Mouse (Mus musculus) CH12.LX (cell line): Measurements from ENCODE around the gene Arhgap44. TPM values are rescaled to one million over a fixed set of nuclear protein-coding genes. Genes with fewer than 3 reads are reported as not detected.

Experiments
- DNase-seq: peaks from one replicate; pipeline ENCODE4 v3.0.0-alpha.2; 2013; ENCODE audit errors: extremely low read depth
- H3K27ac ChIP-seq: 2 replicates; pipeline ENCODE4 v1.5.1; 2012; ENCODE audit warnings: low read depth, mild to moderate bottlenecking, control low read depth, moderate library complexity; ENCODE audit not compliant: insufficient read depth
- H3K27me3 ChIP-seq: replicated peaks from 2 replicates; pipeline ENCODE3; 2012; ENCODE audit warnings: inconsistent platforms
- H3K36me3 ChIP-seq, 2 experiments: replicated peaks in 1 of 2; 2 replicates each; pipeline versions ENCODE3 to v1.6.1; 2012; ENCODE audit warnings: inconsistent platforms in 1 of 2, low read length in 1 of 2, mild to moderate bottlenecking in 1 of 2, mixed read lengths in 1 of 2, moderate library complexity in 1 of 2; ENCODE audit not compliant: control insufficient read depth in 1 of 2, insufficient read depth in 1 of 2
- H3K4me1 ChIP-seq, 2 experiments: 2 replicates each; pipeline ENCODE4 v1.6.1; 2012; ENCODE audit warnings: inconsistent platforms in 1 of 2, moderate library complexity in 1 of 2; ENCODE audit not compliant: insufficient read depth in 2 of 2, control insufficient read depth in 1 of 2
- H3K4me2 ChIP-seq: 2 replicates; pipeline ENCODE4 v1.6.1; 2012; ENCODE audit warnings: low read depth, mild to moderate bottlenecking, control low read depth; ENCODE audit not compliant: poor library complexity, insufficient read depth, severe bottlenecking
- H3K4me3 ChIP-seq, 3 experiments: fragments of 150-350 bp in 1 of 3; sonication (generic) in 1 of 3; replicated peaks in 1 of 3; 2 replicates each; pipeline versions ENCODE3 to v1.5.1; 2011 to 2012; ENCODE audit warnings: low read depth in 2 of 3, low read length in 2 of 3, mild to moderate bottlenecking in 2 of 3, moderate library complexity in 2 of 3, control low read depth in 1 of 3, improper control_type of control experiment in 1 of 3, inconsistent platforms in 1 of 3, mixed read lengths in 1 of 3; ENCODE audit not compliant: poor library complexity in 1 of 3
- H3K79me2 ChIP-seq: replicated peaks from 2 replicates; pipeline ENCODE4 v1.6.1; 2012; ENCODE audit warnings: mild to moderate bottlenecking, moderate library complexity; ENCODE audit not compliant: control insufficient read depth, poor library complexity, insufficient read depth, severe bottlenecking; ENCODE audit errors: extremely low read depth
- H3K9ac ChIP-seq: 2 replicates; pipeline ENCODE4 v1.6.1; 2012; ENCODE audit warnings: low read depth, mild to moderate bottlenecking, control low read depth, moderate library complexity; ENCODE audit not compliant: insufficient read depth
- H3K9me3 ChIP-seq: replicated peaks from 2 replicates; pipeline ENCODE3; 2012; ENCODE audit warnings: low read length, inconsistent platforms, mixed read lengths
- CHD1 ChIP-seq: IDR thresholded peaks from 2 replicates; pipeline ENCODE4 v1.6.1; 2012; ENCODE audit warnings: low read depth, low read length, improper control_type of control experiment, inconsistent platforms
- EP300 ChIP-seq: IDR thresholded peaks from 2 replicates; pipeline ENCODE4 v1.6.1; 2011; ENCODE audit warnings: low read length, improper control_type of control experiment
- HCFC1 ChIP-seq: IDR thresholded peaks from 2 replicates; pipeline ENCODE4 v1.6.1; 2012; ENCODE audit warnings: low read depth, mild to moderate bottlenecking, inconsistent platforms, low read length, improper control_type of control experiment
- JUN ChIP-seq: IDR thresholded peaks from 2 replicates; pipeline ENCODE4 v1.6.1; 2011; ENCODE audit warnings: low read depth, mild to moderate bottlenecking, low read length, improper control_type of control experiment, moderate library complexity; ENCODE audit not compliant: insufficient read depth
- MAFK ChIP-seq: IDR thresholded peaks from 2 replicates; pipeline ENCODE4 v1.6.1; 2011; ENCODE audit warnings: low read length, improper control_type of control experiment; ENCODE audit not compliant: insufficient replicate concordance
- MAZ ChIP-seq: IDR thresholded peaks from 2 replicates; pipeline ENCODE4 v1.6.1; 2012; ENCODE audit warnings: low read depth, mild to moderate bottlenecking, inconsistent platforms, low read length, improper control_type of control experiment, moderate library complexity
- NELFE ChIP-seq: IDR thresholded peaks from 2 replicates; pipeline ENCODE4 v1.6.1; 2011; ENCODE audit warnings: low read depth, low read length, improper control_type of control experiment
- POLR2AphosphoS2 ChIP-seq: IDR thresholded peaks from 2 replicates; pipeline ENCODE4 v1.6.1; 2011; ENCODE audit warnings: low read depth, low read length, improper control_type of control experiment
- RAD21 ChIP-seq: IDR thresholded peaks from 2 replicates; pipeline ENCODE4 v1.6.1; 2011; ENCODE audit warnings: low read depth, mild to moderate bottlenecking, low read length, improper control_type of control experiment, moderate library complexity
- RCOR1 ChIP-seq: conservative IDR thresholded peaks from 2 replicates; pipeline ENCODE4 v1.6.1; 2012; ENCODE audit warnings: low read depth, mild to moderate bottlenecking, inconsistent platforms, low read length, improper control_type of control experiment
- SMC3 ChIP-seq: IDR thresholded peaks from 2 replicates; pipeline ENCODE4 v1.6.1; 2011; ENCODE audit warnings: low read depth, low read length, improper control_type of control experiment
- TCF12 ChIP-seq: IDR thresholded peaks from 2 replicates; pipeline ENCODE4 v1.6.1; 2014; ENCODE audit warnings: low read depth, mild to moderate bottlenecking, inconsistent platforms, low read length, improper control_type of control experiment
- ZC3H11A ChIP-seq: IDR thresholded peaks from 2 replicates; pipeline ENCODE4 v1.6.1; 2012; ENCODE audit warnings: low read depth, mild to moderate bottlenecking, inconsistent platforms, low read length, improper control_type of control experiment
- ZKSCAN1 ChIP-seq: IDR thresholded peaks from 2 replicates; pipeline ENCODE4 v1.6.1; 2012; ENCODE audit warnings: low read depth, inconsistent platforms, low read length, improper control_type of control experiment, borderline replicate concordance
- ZMIZ1 ChIP-seq: IDR thresholded peaks from 2 replicates; pipeline ENCODE4 v1.6.1; 2012; ENCODE audit warnings: low read depth, mild to moderate bottlenecking, inconsistent platforms, low read length, improper control_type of control experiment
- ZNF384 ChIP-seq: IDR thresholded peaks from 2 replicates; pipeline ENCODE4 v1.6.1; 2012; ENCODE audit warnings: low read depth, low read length, improper control_type of control experiment, inconsistent platforms
- dilution Hi-C: fragments of 300-500 bp; cut with MboI; formaldehyde crosslinking; loops from 2 replicates; pipeline ENCODE4 v1.14.3; 2020; ENCODE audit warnings: low sequenced_read_pairs; ENCODE audit not compliant: extremely low pct_unique_long_range_greater_than_20kb, extremely low pct_ligation_motif_present
- in situ Hi-C: fragments of 300-500 bp; cut with MboI; formaldehyde crosslinking; loops from 3 replicates; pipeline ENCODE4 v1.14.3; 2019; ENCODE audit warnings: low sequenced_read_pairs, low pct_ligation_motif_present, low pct_unique_long_range_greater_than_20kb, mixed read lengths
- polyA plus RNA-seq: library from polyadenylated mRNA; unstranded; fragments of >175 nt; gene quantifications from 2 replicates; pipeline ENCODE4 v1.2.1, GENCODE M21; 2012; ENCODE audit warnings: low read depth; ENCODE audit not compliant: insufficient read length
- total RNA-seq, 2 experiments: library from RNA; depleted of rRNA; stranded (reverse); fragments of 300-350 nt in 1 of 2; fragments of >200 nt in 1 of 2; gene quantifications; 2 replicates each; pipeline ENCODE4 v1.2.3; 2012 to 2014

The Arhgap44 gene
- total and polyA plus RNA-seq, 3 experiments = 0.07 TPM; not detected in 2

DNA sequence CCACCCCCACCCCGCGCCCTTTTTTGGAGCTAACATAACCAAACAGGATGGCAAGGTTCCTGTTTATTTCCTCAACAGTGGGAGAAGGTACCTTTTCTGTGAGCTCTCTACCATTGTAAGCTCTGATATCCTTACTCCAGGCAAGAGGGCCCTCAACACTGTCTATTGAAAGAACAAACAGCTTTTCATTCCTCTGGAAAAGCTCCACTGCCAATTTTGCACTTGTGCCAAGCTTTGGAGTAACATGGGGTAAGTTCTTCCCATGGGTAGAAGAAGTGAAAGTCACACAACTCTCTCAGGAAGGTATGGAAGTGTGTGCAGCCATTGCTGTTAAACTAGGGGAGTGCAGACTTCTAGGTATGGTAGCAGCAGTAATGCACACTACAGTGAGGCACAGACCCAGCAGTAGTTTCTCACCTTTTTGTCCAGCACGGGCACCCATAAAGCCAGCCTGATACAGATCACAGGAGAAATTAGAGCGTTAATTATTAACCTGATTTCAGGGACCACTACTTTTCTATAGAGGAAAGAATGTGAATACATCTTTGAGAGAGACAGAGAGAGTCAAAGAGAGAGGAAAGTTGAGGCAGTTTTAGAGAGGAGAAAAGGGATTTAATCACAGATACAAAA lies 7.5 kb upstream of the Arhgap44 start:
- dilution Hi-C loops = no loop called here
- TF ChIP-seq ZMIZ1 = no peak
- TF ChIP-seq POLR2AphosphoS2 = no peak
- no peak for TF ChIP-seq HCFC1
- no peak for TF ChIP-seq NELFE
- no peak for TF ChIP-seq MAZ
- TF ChIP-seq ZKSCAN1 = no peak
- no peak for TF ChIP-seq RAD21
- no peak for TF ChIP-seq MAFK
- no peak for TF ChIP-seq ZNF384
- TF ChIP-seq TCF12 = no peak
- no peak for TF ChIP-seq ZC3H11A
- TF ChIP-seq, all 38 proteins: peak for 0
- no peaks in the 10 kb centered on the region for H3K9me3 ChIP-seq
- no peak overlapping the region for H3K9ac ChIP-seq
- no peaks in the 10 kb centered on the region for H3K4me1 ChIP-seq
- no peaks in the 10 kb centered on the region for H3K36me3 ChIP-seq
- H3K27ac ChIP-seq = no peak overlapping the region
- no peak overlapping the region for H3K4me3 ChIP-seq
- H3K4me2 ChIP-seq = no peak overlapping the region
- no peak for DNase-seq
- H3K27me3 ChIP-seq = no peaks in the 10 kb centered on the region
- in situ Hi-C loops = no loop called here
- no peaks in the 10 kb centered on the region for H3K79me2 ChIP-seq

- H3K27ac ChIP-seq = no peak overlapping the region
- no peaks in the 10 kb centered on the region for H3K4me1 ChIP-seq
- no peak overlapping the region for H3K4me3 ChIP-seq
- no peak overlapping the region for H3K4me2 ChIP-seq
- no peaks in the 10 kb centered on the region for H3K79me2 ChIP-seq
- peaks cover 4% of the 10 kb centered on the region for H3K9me3 ChIP-seq
- H3K27me3 ChIP-seq = no peaks in the 10 kb centered on the region
- no peaks in the 10 kb centered on the region for H3K36me3 ChIP-seq
- DNase-seq = no peak
- dilution Hi-C loops = no loop called here
- no peak for TF ChIP-seq RCOR1
- TF ChIP-seq ZMIZ1 = no peak
- TF ChIP-seq JUN = no peak
- TF ChIP-seq EP300 = no peak
- no peak for TF ChIP-seq SMC3
- TF ChIP-seq ZNF384 = no peak
- TF ChIP-seq ZC3H11A = no peak
- no peak for TF ChIP-seq TCF12
- no peak for TF ChIP-seq CHD1
- TF ChIP-seq MAZ = no peak
- no peak for TF ChIP-seq POLR2AphosphoS2
- in situ Hi-C loops = no loop called here
- H3K9ac ChIP-seq = no peak overlapping the region
Observed at GRCm38 (mm10) chr11:65161881-65162766, 637 bp downstream of the Arhgap44 start.
